Mouse (Mus musculus) hindbrain, embryonic 10.5 days (tissue): ENCODE data around the gene 4930451I11Rik. TPM values are rescaled to one million over a fixed set of nuclear protein-coding genes. Genes with fewer than 3 reads are reported as not detected.

Experiments used
- DNase-seq: peaks from one replicate; pipeline ENCODE4 v3.0.0-alpha.2; 2017; ENCODE audit warnings: low spot score
- H3K27ac ChIP-seq: fragments of 300-500 bp; sonication (generic); 2 replicates; pipeline ENCODE4 v1.5.1; 2016; ENCODE audit warnings: mild to moderate bottlenecking, moderate library complexity
- H3K27me3 ChIP-seq: fragments of 300-500 bp; sonication (generic); 2 replicates; pipeline ENCODE4 v1.6.1; 2016; ENCODE audit warnings: mild to moderate bottlenecking; ENCODE audit not compliant: poor library complexity, insufficient read depth, severe bottlenecking
- H3K36me3 ChIP-seq: fragments of 300-500 bp; sonication (generic); 2 replicates; pipeline ENCODE4 v1.6.1; 2016; ENCODE audit warnings: mild to moderate bottlenecking, moderate library complexity
- H3K4me1 ChIP-seq: fragments of 300-500 bp; sonication (generic); replicated peaks from 2 replicates; pipeline ENCODE4 v1.6.1; 2016; ENCODE audit warnings: mild to moderate bottlenecking
- H3K4me3 ChIP-seq: fragments of 300-500 bp; sonication (generic); 2 replicates; pipeline ENCODE4 v1.5.1; 2016; ENCODE audit warnings: mild to moderate bottlenecking, moderate library complexity
- H3K9me3 ChIP-seq: fragments of 300-500 bp; sonication (generic); 2 replicates; pipeline ENCODE4 v1.6.1; 2016; ENCODE audit warnings: mild to moderate bottlenecking, moderate library complexity
- WGBS: fragments of 180-500 bp; shearing (Covaris S2); methylation state at CpG from one replicate; pipeline ENCODE4 v1.1.7; 2016; 5-methylcytosine and 5-hydroxymethylcytosine counted together
- polyA plus RNA-seq: library from polyadenylated mRNA; unstranded; fragments of >200 nt; fragmentation: Nextera tagmentation; extraction: Ambion mirVana; gene quantifications from 2 replicates; pipeline ENCODE4 v1.2.1, GENCODE M21; 2016

4930451I11Rik gene
- polyA plus RNA-seq, 1 experiment from 2014 or later, result not detected

GRCm38 (mm10) chr7:126823940-126824339 lies 7.5 kb downstream of the 4930451I11Rik start:
- no peaks in the 10 kb centered on the region for H3K36me3 ChIP-seq
- H3K9me3 ChIP-seq, result no peaks in the 10 kb centered on the region
- peak overlapping the region; percentile 66 for H3K4me3 ChIP-seq
- peak overlapping the region; percentile 90 for H3K27ac ChIP-seq
- H3K27me3 ChIP-seq, result peaks cover 48% of the 10 kb centered on the region
- WGBS, result 7% methylated on average over 10 of the region's 10 CpGs
- H3K4me1 ChIP-seq, result peaks cover 37% of the 10 kb centered on the region
- no peak for DNase-seq

- DNase-seq, result peak; percentile 54
- H3K9me3 ChIP-seq, result no peaks in the 10 kb centered on the region
- H3K4me3 ChIP-seq, result peak overlapping the region; percentile 66
- peak overlapping the region; percentile 90 for H3K27ac ChIP-seq
- no peaks in the 10 kb centered on the region for H3K36me3 ChIP-seq
- H3K27me3 ChIP-seq, result peaks cover 48% of the 10 kb centered on the region
- peaks cover 37% of the 10 kb centered on the region for H3K4me1 ChIP-seq
- 2% methylated on average over 17 of the region's 19 CpGs for WGBS
Measured at GRCm38 (mm10) chr7:126823202-126823711, 8.2 kb downstream of the 4930451I11Rik start.

- peaks cover 37% of the 10 kb centered on the region for H3K4me1 ChIP-seq
- no peaks in the 10 kb centered on the region for H3K36me3 ChIP-seq
- H3K27me3 ChIP-seq, result peaks cover 48% of the 10 kb centered on the region
- peak; percentile 17 for DNase-seq
- peak overlapping the region; percentile 66 for H3K4me3 ChIP-seq
- no peaks in the 10 kb centered on the region for H3K9me3 ChIP-seq
- WGBS, result 7% methylated on average over 9 of the region's 9 CpGs
- H3K27ac ChIP-seq, result peak overlapping the region; percentile 90
Measured at GRCm38 (mm10) chr7:126822741-126823140, 8.7 kb downstream of the 4930451I11Rik start.

- 23% methylated on average over 7 of the region's 7 CpGs for WGBS
- DNase-seq, result peak; percentile 87
- Histone ChIP-seq H3K4me1 (peaks cover 37% of the 10 kb centered on the region), H3K9me3 (no peaks in the 10 kb centered on the region), H3K4me3 (peak overlapping the region; percentile 66; the same call in 1 of the 2 replicates), H3K27ac (peak overlapping the region; percentile 90), H3K27me3 (peaks cover 48% of the 10 kb centered on the region), H3K36me3 (no peaks in the 10 kb centered on the region)
Measured at GRCm38 (mm10) chr7:126821835-126822511, 9.5 kb downstream of the 4930451I11Rik start.

- H3K9me3 ChIP-seq, result no peaks in the 10 kb centered on the region
- H3K27me3 ChIP-seq, result peaks cover 24% of the 10 kb centered on the region
- WGBS, result 40% methylated on average over 1 of the region's 1 CpGs
- DNase-seq, result no peak
- no peak overlapping the region for H3K27ac ChIP-seq
- no peak overlapping the region for H3K4me3 ChIP-seq
- H3K4me1 ChIP-seq, result peaks cover 31% of the 10 kb centered on the region
- no peaks in the 10 kb centered on the region for H3K36me3 ChIP-seq
Measured at GRCm38 (mm10) chr7:126818818-126819217, 12.6 kb downstream of the 4930451I11Rik start.

GRCm38 (mm10) chr7:126817595-126817994 lies 13.8 kb downstream of the 4930451I11Rik start:
- no peak overlapping the region for H3K27ac ChIP-seq
- no peak for DNase-seq
- 86% methylated on average over 7 of the region's 7 CpGs for WGBS
- no peak overlapping the region for H3K4me3 ChIP-seq
- H3K27me3 ChIP-seq, result peaks cover 12% of the 10 kb centered on the region
- no peaks in the 10 kb centered on the region for H3K36me3 ChIP-seq
- peaks cover 25% of the 10 kb centered on the region for H3K4me1 ChIP-seq
- H3K9me3 ChIP-seq, result no peaks in the 10 kb centered on the region

GRCm38 (mm10) chr7:126816494-126816893 lies 14.9 kb downstream of the 4930451I11Rik start:
- WGBS, result 88% methylated on average over 8 of the region's 8 CpGs
- H3K4me3 ChIP-seq, result no peak overlapping the region
- no peaks in the 10 kb centered on the region for H3K36me3 ChIP-seq
- no peaks in the 10 kb centered on the region for H3K9me3 ChIP-seq
- peaks cover 16% of the 10 kb centered on the region for H3K4me1 ChIP-seq
- peaks cover 7% of the 10 kb centered on the region; the same call in 1 of the 2 replicates for H3K27me3 ChIP-seq
- no peak for DNase-seq
- H3K27ac ChIP-seq, result no peak overlapping the region

- no peak overlapping the region for H3K27ac ChIP-seq
- DNase-seq, result no peak
- H3K9me3 ChIP-seq, result no peaks in the 10 kb centered on the region
- 52% methylated on average over 8 of the region's 8 CpGs for WGBS
- H3K36me3 ChIP-seq, result no peaks in the 10 kb centered on the region
- peaks cover 16% of the 10 kb centered on the region for H3K4me1 ChIP-seq
- peaks cover 4% of the 10 kb centered on the region; the same call in 1 of the 2 replicates for H3K27me3 ChIP-seq
- no peak overlapping the region for H3K4me3 ChIP-seq
Measured at GRCm38 (mm10) chr7:126815726-126816222, 15.7 kb downstream of the 4930451I11Rik start.

- Histone ChIP-seq H3K4me3 (peak overlapping the region; percentile 68), H3K36me3 (peaks cover 27% of the 10 kb centered on the region), H3K27ac (peak overlapping the region; percentile 94), H3K9me3 (no peaks in the 10 kb centered on the region), H3K27me3 (peaks cover 4% of the 10 kb centered on the region; the same call in 1 of the 2 replicates), H3K4me1 (peaks cover 49% of the 10 kb centered on the region)
- DNase-seq, result no peak
- 64% methylated on average over 5 of the region's 5 CpGs for WGBS
Measured at GRCm38 (mm10) chr7:126809723-126810369, 21.6 kb downstream of the 4930451I11Rik start.

GRCm38 (mm10) chr7:126808703-126809455 lies 22.6 kb downstream of the 4930451I11Rik start:
- under 1% methylated on average over 43 of the region's 43 CpGs for WGBS
- Histone ChIP-seq H3K36me3 (peaks cover 36% of the 10 kb centered on the region), H3K27ac (peak overlapping the region; percentile 94), H3K27me3 (peaks cover 4% of the 10 kb centered on the region; the same call in 1 of the 2 replicates), H3K4me1 (peaks cover 39% of the 10 kb centered on the region), H3K9me3 (no peaks in the 10 kb centered on the region), H3K4me3 (peak overlapping the region; percentile 68)
- peak; percentile 91 for DNase-seq

GRCm38 (mm10) chr7:126807405-126807804 lies 24.0 kb downstream of the 4930451I11Rik start:
- Histone ChIP-seq H3K36me3 (peaks cover 51% of the 10 kb centered on the region), H3K27me3 (peaks cover 4% of the 10 kb centered on the region; the same call in 1 of the 2 replicates), H3K4me3 (peak overlapping the region; percentile 68), H3K9me3 (no peaks in the 10 kb centered on the region), H3K27ac (peak overlapping the region; percentile 94), H3K4me1 (peaks cover 33% of the 10 kb centered on the region)
- WGBS, result 77% methylated on average over 4 of the region's 4 CpGs
- DNase-seq, result no peak

GRCm38 (mm10) chr7:126806956-126807355 lies 24.5 kb downstream of the 4930451I11Rik start:
- Histone ChIP-seq H3K4me3 (peak overlapping the region; percentile 21; the same call in 1 of the 2 replicates), H3K27ac (no peak overlapping the region), H3K27me3 (no peaks in the 10 kb centered on the region; the same call in 1 of the 2 replicates), H3K36me3 (peaks cover 55% of the 10 kb centered on the region), H3K9me3 (no peaks in the 10 kb centered on the region), H3K4me1 (peaks cover 33% of the 10 kb centered on the region)
- 91% methylated on average over 6 of the region's 6 CpGs for WGBS
- DNase-seq, result no peak
